Mouse (Mus musculus): ENCODE results near the gene Stag1.

The Stag1 gene

GRCm38 (mm10) chr9:100597546-100597945 is at the start of gene Stag1:
Gene Stag1, plus strand, starts transcription at chr9:100597798.
- DNase-seq (ENCODE audit: low spot score), result no peak

GRCm38 (mm10) chr9:100548313-100548712 is 49.3 kb upstream of the Stag1 start:
- peak; percentile 24 for DNase-seq (ENCODE audit: low spot score)

GRCm38 (mm10) chr9:100555686-100556085 is 41.9 kb upstream of the Stag1 start:
- DNase-seq (ENCODE audit: low spot score), result no peak

GRCm38 (mm10) chr9:100558023-100558573 is 39.5 kb upstream of the Stag1 start:
- no peak for DNase-seq (ENCODE audit: low spot score)

- no peak for DNase-seq (ENCODE audit: low spot score)
Observed at GRCm38 (mm10) chr9:100558991-100559390, 38.6 kb upstream of the Stag1 start.

GRCm38 (mm10) chr9:100560251-100560890 is 37.2 kb upstream of the Stag1 start:
- DNase-seq (ENCODE audit: low spot score), result no peak

- DNase-seq (ENCODE audit: low spot score), result peak; percentile 61
Observed at GRCm38 (mm10) chr9:100569798-100570625, 27.6 kb upstream of the Stag1 start.

- DNase-seq (ENCODE audit: low spot score), result peak; percentile 83
Observed at GRCm38 (mm10) chr9:100570626-100571233, 26.9 kb upstream of the Stag1 start, which contains the start of gene Slc35g2. Gene Slc35g2, minus strand, starts transcription at chr9:100571090.

- peak; percentile 9 for DNase-seq (ENCODE audit: low spot score)
Observed at GRCm38 (mm10) chr9:100571511-100571910, 26.1 kb upstream of the Stag1 start.

GRCm38 (mm10) chr9:100573300-100573699 is 24.3 kb upstream of the Stag1 start:
- no peak for DNase-seq (ENCODE audit: low spot score)

- DNase-seq (ENCODE audit: low spot score), result no peak
Observed at GRCm38 (mm10) chr9:100573942-100574341, 23.7 kb upstream of the Stag1 start.

- peak; percentile 35 for DNase-seq (ENCODE audit: low spot score)
Observed at GRCm38 (mm10) chr9:100580196-100580740, 17.3 kb upstream of the Stag1 start.

GRCm38 (mm10) chr9:100581543-100582492 is 15.8 kb upstream of the Stag1 start:
- DNase-seq (ENCODE audit: low spot score), result peak; percentile 58

- DNase-seq (ENCODE audit: low spot score), result no peak
Observed at GRCm38 (mm10) chr9:100582883-100583575, 14.6 kb upstream of the Stag1 start.

GRCm38 (mm10) chr9:100584031-100584430 is 13.6 kb upstream of the Stag1 start:
- DNase-seq (ENCODE audit: low spot score), result no peak

- DNase-seq (ENCODE audit: low spot score), result no peak
Observed at GRCm38 (mm10) chr9:100590462-100590861, 7.1 kb upstream of the Stag1 start.

- DNase-seq (ENCODE audit: low spot score), result no peak
Observed at GRCm38 (mm10) chr9:100596317-100596716, 1.3 kb upstream of the Stag1 start.

- peak; percentile 41 for DNase-seq (ENCODE audit: low spot score)
Observed at GRCm38 (mm10) chr9:100599761-100600328, 2.2 kb downstream of the Stag1 start.

GRCm38 (mm10) chr9:100602130-100602529 is 4.5 kb downstream of the Stag1 start:
- no peak for DNase-seq (ENCODE audit: low spot score)

- no peak for DNase-seq (ENCODE audit: low spot score)
Observed at GRCm38 (mm10) chr9:100603156-100603555, 5.6 kb downstream of the Stag1 start.

Data from embryo, embryonic 10.5 days (tissue).